Mouse (Mus musculus) 416B (cell line): ENCODE results near the gene Mafg.

Source experiments
- DNase-seq: peaks from one replicate; pipeline ENCODE4 v3.0.0; 2011; ENCODE audit warnings: low read depth

Gene Mafg

GRCm38 (mm10) chr11:120620195-120620594 is 13.2 kb downstream of the Mafg start:
- DNase-seq: no peak

- DNase-seq: no peak
Observed at GRCm38 (mm10) chr11:120618619-120619535, 14.5 kb downstream of the Mafg start.

GRCm38 (mm10) chr11:120617519-120618112 is 15.8 kb downstream of the Mafg start, which contains the start of gene Pcyt2:
Gene Pcyt2 (minus strand): TSS chr11:120617936.
- DNase-seq: peak; percentile 93

GRCm38 (mm10) chr11:120616617-120617294 is 16.6 kb downstream of the Mafg start:
- DNase-seq: no peak

DNA sequence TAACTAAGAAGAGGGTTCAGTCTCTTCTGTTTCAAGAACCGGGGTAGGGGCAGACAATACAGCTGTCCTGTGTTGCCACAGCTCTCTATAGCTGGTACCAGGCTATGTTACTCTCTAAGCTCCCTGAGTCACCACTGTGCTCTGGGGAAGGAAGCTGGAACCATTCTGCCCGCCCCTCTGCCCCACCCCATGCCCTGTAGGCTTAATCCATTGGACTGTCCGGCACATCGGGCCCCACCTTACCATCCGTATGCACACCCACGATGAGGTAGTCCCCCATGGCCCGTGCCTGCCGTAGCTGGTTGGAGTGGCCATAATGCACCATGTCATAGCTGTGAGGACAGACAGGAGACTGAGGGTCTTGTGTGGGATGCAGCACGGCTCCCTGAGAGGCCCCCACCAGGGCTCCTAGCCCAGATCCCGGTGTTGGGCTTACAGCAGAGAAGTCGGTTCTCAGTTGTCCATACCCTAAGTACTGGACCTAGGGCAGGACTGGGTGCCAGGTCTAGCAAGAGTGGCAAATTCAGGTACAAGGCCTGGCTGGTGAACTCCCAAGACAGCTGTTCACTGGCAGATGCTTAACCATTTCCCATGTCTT is 17.7 kb downstream of the Mafg start:
- peak; percentile 84 for DNase-seq

GRCm38 (mm10) chr11:120615167-120615566 is 18.2 kb downstream of the Mafg start:
- DNase-seq: no peak

DNA sequence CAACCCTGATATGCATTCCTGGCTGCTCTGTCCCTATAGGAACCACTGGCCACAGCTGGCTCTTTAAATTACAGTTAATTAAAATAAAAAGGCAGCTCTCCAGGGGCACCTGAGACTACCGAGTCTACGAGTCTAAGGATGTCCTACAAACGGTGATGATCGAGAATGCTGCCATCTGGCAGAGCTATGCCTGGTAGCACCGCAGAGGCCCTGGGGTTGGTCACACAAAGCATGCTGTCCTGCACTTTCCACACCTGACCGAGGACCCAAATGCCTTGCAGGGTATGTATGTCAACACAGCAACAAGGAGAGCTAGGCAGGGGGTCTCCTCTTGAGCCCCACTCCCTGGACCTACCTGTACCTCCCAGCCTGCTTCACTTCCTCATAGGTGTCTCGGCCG is 19.4 kb downstream of the Mafg start:
- DNase-seq: no peak

- DNase-seq: no peak
Observed at GRCm38 (mm10) chr11:120613481-120613972, 19.9 kb downstream of the Mafg start.

GRCm38 (mm10) chr11:120612763-120613162 is 20.6 kb downstream of the Mafg start:
- peak; percentile 72 for DNase-seq

DNA sequence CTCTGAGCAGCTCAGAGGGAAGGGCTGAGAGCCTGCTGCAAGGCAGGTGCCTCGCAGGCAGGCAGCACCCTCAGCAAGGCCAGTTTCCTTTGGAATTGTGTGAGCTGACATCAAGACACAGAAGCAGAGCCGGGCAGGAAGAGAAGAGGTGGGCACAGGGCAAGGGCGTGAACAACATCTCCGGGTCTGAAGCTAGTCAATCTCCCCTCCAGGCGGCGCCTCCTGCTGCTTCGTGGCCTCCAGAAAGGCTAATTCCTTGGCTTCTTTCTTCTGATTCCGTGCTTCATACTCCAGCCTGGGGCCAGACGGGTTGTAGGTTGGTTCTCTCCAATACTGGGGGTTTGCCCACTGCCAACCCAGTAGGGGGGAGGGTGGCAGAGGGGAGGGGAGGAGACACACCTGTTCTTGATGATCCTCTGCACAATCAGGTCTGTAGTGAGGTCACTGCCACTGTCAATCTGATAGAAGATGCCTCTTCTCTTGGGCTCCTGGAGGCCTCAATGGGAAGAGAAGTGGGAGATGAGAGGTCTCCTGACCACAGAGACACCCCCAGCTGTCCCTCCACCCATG is 22.8 kb downstream of the Mafg start:
- no peak for DNase-seq

- no peak for DNase-seq
Observed at GRCm38 (mm10) chr11:120609250-120609649, 24.1 kb downstream of the Mafg start.

GRCm38 (mm10) chr11:120608241-120609034 is 25.0 kb downstream of the Mafg start, which contains the start of gene Npb:
Gene Npb (plus strand): TSS chr11:120608477.
- DNase-seq: no peak

GRCm38 (mm10) chr11:120606764-120607163 is 26.6 kb downstream of the Mafg start:
- DNase-seq: no peak

DNA sequence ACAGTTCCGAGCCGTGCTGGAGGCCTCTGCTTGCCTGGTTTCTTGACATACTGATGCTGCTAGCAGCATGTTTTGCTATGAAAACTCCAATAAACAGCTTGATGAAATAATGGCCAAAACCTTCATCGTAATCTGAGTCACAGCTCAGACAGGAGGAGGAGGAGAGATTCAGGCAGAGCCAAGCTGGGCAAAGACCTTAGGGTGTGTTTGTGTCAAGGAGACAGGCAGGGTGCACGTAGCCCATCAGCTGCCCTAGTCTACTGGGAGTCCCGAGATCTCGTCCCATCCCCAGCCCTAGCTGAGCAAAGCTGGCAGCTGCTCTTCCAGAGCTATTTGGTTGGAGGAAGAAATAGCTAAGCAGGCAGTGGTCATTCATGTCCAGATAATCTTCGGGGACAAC is 27.7 kb downstream of the Mafg start:
- DNase-seq: no peak

- no peak for DNase-seq
Observed at GRCm38 (mm10) chr11:120603545-120603944, 29.9 kb downstream of the Mafg start.

DNA sequence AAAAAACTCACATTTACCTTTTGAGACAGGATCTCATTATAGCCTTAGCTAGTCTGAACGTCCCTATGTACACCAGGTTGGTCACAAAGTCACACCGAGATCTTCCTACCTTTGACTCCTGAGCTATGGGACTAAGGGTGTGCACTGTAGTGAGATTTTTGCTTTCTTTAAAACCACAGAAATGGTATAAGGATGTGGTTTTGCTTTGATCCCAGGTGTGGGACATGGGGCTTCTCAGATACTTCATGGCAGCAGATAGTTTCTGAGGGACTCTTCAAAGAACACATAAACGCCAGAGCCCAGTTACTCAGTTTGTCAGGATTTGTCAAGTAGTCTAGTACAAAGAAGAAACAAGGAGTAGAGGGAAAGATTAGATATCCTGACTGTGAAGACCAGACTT is 32.7 kb downstream of the Mafg start:
- DNase-seq: no peak

DNA sequence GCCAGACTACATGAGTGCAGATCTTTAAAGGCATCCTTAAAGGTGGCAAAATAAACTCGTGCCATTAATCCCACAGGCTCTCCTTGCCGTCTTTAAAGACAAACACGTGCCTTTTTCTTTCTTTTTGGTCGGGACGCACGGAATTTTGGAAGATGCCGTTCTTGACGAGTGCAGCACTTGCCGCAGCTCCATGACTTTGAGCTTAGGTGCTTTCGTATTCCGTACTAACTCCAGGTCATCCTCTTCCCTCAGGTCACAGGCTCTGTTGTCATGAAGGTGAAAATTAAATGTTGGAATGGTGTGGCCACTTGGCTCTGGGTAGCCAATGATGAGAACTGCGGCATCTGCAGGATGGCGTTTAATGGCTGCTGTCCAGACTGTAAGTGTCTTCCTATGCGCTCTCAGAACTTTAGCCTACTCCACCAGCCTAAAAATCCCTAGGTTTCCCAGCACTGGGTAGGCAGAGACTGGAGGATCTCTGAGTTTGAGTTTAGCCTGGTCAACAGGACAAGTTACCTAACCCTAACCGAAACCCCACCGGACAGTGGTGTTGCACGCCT is 34.3 kb downstream of the Mafg start:
- no peak for DNase-seq

- peak; percentile 96 for DNase-seq
Observed at GRCm38 (mm10) chr11:120598283-120598989, 35.0 kb downstream of the Mafg start, which contains the start of the genes Alyref and Anapc11. Gene Alyref (minus strand): TSS chr11:120598365. Gene Anapc11 (plus strand): TSS chr11:120598421.
